Mouse (Mus musculus): ENCODE measurements around the gene Pde4b.

Pde4b gene

DNA sequence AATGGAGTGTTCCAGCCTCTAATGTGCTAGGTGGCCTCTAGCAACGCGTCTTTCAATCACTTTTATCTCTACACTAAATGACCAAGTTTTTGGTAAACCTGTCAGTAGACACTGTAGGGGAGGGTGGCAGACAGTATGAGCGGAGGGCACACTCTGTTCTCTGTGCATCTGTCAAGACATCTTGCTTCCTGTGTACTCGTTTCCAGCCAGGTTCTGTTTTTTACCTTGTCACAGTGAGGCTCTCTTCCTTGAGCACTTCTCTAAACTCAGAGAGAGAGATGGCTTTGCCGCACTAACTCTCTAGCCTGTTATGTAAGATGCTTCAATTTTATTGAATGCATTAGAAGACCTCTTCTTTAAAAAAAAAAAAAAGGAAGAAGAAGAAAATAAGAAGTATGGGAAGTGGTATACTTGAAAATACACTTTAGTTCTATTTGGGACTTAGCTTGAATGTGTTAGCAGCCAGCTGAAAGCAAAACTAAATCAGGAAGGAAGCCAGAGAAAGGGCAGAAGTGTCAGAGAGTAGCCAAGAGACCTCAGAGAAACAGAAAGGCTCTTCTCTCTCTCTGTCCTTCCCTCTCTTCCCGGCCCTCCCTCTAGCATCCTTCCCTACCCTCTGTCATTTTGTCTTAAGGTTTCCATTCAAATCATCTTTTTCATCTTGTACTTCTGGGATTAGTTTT lies 202.8 kb downstream of the Pde4b start:
- no peak for DNase-seq (ENCODE audit: low spot score in 2 of 2)

DNA sequence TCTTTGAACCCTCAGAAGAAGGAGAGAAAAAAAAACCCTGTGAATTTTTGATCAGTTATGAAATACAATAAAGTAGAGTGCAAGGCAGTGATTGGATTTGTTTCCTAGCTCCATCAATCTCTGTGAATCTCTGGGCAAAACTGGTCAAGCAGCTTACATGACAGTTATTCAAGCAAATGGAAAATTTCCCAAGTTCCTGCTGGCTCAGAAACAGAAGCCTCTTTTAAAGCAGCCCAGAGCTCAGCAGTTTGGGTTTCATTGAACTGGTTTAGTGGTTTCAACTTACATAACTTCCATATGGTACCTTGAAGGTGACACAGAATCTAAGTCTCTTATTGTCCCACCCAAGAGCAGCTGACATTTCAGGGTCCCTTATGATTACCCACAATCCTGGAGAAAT lies 210.2 kb downstream of the Pde4b start:
- DNase-seq (ENCODE audit: low spot score in 2 of 2), result no peak

DNA sequence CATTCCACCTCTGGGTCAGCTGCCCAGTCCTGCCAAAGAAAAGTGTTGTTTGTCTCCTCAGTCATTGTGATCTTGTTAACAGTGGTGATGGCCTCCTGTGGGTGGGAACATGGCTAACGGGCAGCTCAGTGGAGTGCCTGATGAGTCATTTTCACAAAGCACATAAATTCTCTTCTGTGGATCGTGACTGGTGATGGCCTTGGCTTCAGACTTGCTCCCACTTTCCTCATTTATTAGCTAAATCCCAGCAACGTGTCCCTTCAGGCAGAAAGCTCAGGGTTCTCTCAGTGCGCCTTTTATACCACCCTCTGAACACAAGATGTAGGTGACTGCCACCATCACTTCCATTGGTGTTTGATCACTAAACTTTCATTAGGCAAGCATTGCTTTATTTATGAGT lies 215.2 kb downstream of the Pde4b start:
- no peak for DNase-seq (ENCODE audit: low spot score in 2 of 2)

DNA sequence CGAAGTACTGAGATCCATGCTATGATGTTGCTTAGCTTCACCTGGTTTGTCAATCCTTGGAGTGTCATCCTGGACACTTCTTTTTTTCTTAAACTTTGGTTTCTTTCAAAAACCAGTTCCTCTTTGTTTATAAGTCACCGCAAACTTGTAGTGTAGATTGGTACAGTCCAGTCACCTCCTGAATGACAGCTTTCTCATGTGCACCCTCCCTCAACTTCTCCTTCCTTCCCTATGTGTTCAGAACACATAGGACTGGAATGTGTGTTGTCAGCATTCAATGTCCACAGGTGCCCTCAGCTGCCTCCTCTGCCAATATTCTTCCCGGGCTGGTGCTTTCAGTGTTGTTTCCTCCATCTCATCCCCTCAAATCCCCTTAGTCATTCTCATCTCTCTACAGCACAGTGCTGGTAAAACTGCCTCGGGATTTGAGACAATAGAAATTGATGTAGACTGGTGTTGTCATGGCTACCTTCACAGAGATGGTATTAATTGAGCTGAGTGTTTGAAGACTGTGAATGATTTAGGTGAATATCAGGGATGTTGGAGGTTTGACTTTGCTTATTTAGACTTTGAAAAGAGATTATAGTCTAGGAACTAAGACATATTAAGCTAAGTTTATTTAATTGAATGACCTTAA lies 220.4 kb downstream of the Pde4b start:
- no peak for DNase-seq (ENCODE audit: low spot score in 2 of 2)

DNA sequence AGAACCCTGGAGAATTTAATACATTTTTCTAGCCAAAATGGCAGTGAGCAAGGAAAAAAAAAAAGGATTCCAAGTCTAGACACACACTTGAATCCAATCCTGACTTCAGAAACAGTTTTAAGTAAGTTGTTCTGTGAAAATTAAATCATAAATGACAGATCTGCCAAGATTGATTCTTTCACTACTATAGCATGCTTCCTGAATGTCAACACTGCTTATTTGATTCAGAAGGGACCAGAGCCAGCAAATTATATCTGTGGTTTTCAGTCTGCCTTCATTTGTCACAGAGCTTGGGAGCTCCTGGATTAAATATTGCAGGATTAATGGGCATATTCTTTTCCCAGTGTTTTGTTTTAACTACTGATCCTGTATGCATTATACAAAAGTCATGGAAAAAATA lies 223.3 kb downstream of the Pde4b start:
- DNase-seq (ENCODE audit: low spot score in 2 of 2), result no peak

DNA sequence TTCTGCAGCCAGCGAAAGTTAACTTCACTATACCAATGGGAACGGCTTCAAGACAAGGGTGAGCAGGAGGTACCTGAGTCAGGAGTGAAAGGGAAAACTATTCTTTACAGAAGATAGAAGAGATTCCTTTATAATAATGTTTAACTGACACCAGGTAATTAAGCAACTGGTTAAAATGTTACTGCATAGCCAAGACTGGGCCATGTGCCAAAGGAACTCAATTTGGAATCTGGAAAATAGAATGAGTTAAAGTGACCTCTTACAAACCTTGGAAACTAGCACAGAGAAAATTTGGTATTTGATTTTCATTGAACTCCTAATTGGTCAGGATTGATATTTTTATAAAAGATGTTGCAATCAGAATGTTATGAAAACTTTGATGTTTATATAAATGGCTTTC lies 228.7 kb downstream of the Pde4b start:
- no peak for DNase-seq (ENCODE audit: low spot score in 2 of 2)

DNA sequence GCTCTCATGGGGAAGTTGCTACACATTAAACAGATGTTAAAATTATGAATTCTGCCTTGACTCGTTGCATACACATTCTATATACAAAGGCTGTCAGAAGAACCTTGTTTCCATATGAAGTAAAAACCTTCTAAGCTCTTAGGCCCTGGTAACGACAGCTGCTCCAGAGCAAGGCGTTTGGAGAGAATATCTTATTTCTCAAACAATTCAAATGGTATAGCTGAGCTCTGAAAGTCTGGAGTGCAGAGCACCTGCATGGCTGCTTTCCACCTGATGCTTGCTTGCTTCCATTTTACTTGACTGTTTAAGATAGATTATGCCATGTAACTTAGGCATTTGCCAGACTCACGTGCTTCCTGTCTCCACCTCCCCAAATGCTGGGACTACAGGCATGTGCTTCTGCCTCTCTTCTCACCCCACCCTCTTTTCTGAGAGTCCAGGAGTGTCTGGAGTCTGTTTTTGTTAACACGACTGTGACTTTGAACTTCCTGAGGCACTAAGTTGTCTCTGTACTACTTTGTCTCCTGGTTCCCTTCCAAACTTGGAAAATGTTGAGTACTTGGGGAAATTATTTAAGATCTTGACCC lies 229.4 kb downstream of the Pde4b start:
- DNase-seq (ENCODE audit: low spot score in 2 of 2), result no peak

DNA sequence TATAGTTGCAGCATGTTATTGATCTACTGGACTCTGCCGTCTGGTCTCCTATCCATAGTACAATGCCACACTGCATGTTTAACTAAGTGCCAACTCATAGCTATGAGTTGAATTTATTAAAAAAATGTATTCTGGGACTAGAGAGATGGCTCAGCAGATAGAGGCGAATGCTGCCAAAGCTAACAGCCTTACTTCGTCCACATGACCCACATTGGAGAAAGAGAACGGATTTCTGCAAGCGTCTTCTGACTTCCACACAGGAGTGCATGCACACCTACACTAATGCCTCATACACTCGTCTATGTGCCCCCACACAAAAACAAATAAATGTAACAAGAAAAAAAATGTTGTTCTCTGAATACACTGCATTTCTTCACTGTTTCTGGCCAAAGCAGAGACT lies 231.3 kb downstream of the Pde4b start:
- DNase-seq (ENCODE audit: low spot score in 2 of 2), result no peak

DNA sequence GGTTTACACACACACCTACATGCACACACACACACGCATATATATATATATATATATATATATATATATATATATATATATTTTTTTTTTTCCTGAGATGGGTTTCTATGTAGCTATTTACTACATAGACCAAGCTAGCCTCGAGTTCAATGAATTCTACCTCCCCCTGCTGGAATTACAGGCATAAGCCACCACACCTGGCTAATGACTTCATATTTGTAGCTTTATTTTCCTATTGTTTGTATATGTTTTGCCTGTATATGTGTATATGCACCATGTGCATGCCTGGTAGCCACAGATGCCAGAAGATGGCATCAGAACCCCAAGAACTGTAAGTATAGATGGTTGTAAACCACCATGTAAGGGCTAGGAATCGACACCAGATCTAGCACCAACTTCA lies 234.0 kb downstream of the Pde4b start:
- DNase-seq (ENCODE audit: low spot score in 2 of 2), result no peak

DNA sequence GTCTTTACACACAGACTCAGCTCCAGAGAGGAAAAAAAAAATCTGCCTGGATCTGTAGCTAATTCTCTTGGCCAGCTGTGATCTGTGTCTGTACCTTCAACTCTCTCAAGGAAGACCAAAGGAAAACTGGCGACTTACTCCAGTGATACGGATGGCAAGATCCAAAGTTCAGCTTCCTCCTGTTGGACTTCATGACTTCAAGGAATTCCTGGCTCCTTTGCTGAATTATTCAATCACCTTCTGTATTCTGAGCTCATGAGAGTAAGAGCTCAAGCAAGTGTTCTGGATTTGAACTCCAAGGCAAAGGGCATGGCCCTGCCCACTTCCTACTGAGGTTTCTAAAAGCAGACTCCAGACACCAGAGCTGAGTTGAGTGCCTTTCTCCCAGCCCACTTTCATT lies 245.0 kb downstream of the Pde4b start:
- no peak for DNase-seq (ENCODE audit: low spot score in 2 of 2)

DNA sequence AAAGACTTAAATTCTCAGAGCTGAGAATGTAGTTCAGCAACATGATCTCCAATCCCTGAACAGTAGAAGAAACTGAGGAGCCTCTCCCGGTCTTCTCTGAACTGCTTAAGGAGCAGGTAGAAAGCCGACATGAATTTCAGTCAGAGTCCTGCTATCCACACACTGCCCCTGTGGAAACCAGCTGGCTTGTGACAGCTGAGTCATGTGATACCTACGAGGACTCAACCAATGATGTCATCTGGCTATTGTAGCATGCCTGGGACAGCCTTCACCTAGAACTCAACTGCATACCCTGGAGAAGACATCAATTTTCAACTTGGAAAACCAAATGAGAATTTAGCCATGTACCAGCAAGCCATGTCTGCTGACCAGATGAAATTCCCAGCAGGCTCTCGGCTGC lies 245.5 kb downstream of the Pde4b start:
- DNase-seq (ENCODE audit: low spot score in 2 of 2), result no peak

DNA sequence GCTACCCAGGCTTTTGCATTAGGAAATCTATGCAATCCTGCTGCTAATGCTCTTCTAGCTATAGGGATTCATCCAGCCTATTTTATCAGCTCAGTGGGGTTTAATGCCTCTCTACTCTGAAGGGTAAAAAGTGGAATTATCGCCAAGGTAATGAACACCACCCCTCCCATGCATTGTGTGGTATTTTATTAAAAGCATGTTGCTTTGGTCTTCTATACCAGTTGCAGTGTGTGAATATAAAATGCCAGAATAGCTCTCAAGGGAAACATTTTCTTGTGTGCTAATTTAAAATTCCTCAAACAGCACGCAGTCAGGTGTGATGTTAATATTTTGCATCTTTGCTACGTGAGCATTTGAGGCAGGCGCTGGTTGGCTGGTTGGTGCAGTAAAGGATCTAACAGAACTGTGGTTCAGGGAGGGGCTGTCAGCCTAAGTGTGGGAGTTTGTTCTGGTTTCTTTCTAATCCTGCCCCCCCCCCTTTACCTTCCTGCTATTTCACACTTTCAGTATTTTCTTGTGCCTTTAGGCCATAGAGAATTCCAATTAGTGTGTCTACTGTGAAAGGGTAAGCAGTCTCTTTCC lies 259.7 kb downstream of the Pde4b start:
- DNase-seq (ENCODE audit: low spot score in 2 of 2), result no peak

DNA sequence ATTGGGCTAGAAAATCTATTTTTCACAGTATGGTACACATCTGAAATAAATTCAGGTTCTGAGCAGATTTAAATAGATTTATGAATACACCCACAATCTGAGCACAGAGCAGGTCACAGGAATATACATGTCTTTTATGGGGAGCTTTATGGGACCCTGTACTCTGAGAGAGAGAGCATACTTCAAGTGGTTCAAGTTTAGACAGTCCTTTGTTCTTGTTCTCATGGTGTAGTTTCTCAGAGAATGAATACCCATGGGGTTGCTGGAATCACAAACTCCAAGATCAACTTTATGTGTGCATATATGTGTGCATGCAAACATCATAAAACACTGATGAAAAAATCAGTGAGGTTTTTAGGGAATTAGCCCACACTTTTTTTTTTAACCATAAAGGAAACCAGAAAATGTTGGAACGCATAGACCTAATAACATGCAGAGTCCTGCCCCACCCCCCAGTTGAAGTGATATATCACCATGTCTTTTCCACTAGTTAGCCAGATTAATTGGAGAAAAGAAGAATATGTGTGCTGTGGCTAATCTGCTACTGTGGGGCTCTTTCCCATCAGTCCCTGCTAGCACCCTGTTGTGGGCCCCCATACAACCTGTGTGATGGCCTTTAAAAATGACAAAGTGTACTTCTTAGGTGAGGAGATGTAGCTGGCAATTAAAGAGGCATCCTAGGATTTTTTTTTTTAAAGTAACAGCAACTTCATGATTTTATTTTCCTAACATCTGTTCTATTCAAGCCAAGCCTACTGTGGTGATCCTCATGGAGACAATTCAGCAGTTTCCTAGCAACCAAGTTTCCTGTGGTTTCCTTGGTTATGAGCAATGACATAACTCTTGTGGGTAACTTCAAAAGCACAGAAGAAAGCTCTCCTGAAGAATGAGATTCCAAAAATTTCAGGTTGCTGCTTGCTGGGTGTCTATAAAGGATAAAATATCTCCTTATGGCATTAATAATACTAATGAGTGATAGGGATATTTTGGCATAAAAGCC lies 264.4 kb downstream of the Pde4b start:
- DNase-seq (ENCODE audit: low spot score in 2 of 2), result no peak

DNA sequence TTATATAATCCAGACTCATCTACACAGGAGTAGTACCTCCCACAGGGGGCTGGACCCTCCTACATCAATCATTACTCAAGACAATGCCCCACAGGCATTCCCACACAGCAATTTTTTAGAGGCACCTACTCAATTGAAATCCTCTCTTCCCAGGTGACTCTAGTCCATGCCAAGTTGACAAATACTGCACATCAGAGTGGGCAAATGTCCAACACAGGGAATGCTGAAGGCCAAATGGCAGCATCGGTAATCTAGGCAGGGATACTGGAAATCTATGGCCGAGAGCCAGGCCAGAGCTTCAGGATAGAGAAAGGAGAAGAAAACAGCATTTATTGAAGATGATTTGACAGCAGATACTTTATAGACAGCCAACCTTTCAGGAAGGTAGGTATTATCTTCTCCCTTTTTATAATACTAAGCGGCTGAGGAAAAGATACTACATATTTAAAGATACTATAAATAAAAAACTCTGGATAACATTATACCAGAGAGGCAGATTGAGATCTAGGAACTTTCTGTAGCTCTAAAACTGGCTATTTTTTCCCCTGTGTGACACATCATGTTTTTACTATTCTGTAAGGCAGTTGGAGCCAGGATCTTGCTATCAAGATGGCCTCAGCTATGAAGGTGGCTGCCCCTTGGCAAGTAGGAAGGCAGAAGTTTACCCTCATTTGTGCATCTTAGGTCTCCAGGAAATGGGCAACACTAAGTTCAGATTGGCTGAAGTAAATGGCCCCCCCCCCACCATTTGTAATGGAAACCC lies 266.5 kb downstream of the Pde4b start:
- DNase-seq (ENCODE audit: low spot score in 2 of 2), result no peak

DNA sequence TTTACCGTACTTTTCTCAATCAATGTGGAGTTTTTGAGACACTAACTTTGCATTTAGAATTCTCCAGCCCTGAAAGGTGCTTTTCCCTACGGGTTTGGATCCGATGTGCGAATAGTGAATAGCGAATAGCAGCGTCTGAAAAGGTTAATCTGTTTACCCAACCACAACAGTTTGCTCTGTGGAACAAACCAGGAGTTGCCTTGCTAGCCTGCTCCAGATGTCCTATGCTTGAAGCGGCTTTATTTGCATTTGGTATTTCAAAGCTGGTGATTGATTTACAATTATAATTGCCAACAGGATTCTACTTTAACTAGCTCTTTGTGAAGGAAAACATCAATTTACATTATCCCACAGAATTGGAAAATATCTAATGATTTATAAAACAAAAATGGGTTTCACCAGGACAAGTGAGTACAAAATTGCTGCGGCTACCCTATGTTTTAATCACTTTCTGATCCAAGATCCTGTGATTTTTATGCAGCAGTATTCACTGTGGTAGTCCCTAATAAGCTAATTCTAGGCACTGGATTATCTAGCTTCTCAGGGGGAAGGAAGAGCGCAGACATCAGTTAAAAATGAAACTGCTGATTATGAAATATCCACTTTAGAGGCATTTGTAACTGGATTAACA lies 280.9 kb downstream of the Pde4b start:
- DNase-seq (ENCODE audit: low spot score in 2 of 2), result no peak

DNA sequence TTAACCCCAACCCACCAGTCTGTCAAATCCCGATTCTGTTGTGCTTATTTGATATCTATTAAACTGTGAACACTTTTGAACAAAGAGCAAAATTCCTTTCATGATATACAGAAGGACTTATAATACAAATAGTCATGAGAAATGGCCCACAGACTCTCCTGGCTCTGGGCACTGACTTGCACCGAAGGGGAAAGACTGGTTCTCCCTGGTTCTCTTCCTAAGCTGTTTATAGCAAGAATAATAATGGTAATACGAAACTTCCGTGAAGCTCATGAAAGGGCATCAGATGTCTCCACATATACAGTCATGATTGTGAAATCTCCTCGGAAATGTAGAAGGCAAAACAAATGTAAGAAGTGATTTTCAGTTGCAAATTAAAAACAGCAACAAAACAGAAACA lies 287.3 kb downstream of the Pde4b start:
- no peak for DNase-seq (ENCODE audit: low spot score in 2 of 2)

DNA sequence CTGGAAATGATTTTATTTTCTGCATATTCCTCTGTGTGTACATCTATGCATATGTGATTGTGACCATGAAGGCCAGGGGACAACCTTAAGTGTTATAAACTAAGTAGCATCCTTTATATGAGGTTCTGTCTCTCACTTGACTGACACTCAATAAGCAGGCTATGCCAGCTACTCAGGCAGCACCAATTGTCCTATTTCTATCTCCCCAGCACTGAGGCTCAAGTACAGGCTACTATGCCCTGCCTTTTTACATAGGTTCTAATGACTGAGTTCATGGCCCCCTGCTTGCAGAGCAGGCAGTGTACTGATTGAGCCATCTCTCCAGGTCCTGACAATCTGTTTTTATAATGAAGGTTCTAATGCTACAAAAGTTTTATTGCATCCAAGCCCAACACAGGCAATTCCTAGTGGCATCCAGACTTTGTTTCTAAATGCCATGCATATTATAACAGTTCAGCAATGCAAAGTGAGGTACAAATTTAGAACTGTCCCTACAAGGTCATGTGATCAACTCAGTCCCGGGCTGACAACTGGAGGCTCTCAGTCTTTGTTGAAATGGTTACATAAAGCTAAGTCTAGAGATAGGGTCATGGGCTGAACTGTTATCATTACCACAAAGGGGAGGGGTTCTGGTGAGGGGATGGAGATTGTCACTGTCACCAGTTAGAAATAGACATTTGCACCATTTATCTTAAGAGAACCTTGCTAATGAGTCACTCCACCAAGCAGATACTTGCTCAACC lies 295.6 kb downstream of the Pde4b start:
- DNase-seq (ENCODE audit: low spot score in 2 of 2), result no peak

DNA sequence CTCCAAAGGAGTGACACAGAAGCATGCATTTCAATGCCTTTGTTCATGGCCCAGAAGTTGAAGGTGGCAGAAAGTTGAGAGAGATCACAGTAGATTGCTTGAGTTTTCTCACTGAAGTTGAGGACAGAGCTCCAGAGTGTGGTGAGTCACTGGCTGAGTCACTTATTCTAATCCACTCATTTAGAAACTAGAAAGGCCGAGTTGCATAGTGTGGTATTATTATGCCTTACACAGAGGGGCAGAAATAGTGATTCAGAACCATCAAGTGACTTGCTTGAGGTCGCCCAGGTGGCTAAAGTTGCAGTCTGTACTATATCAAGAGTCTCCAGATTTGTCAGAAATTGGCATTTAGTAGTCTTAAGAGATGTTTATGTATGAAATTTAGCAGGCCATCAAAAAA lies 306.3 kb downstream of the Pde4b start:
- no peak for DNase-seq (ENCODE audit: low spot score in 2 of 2)

DNA sequence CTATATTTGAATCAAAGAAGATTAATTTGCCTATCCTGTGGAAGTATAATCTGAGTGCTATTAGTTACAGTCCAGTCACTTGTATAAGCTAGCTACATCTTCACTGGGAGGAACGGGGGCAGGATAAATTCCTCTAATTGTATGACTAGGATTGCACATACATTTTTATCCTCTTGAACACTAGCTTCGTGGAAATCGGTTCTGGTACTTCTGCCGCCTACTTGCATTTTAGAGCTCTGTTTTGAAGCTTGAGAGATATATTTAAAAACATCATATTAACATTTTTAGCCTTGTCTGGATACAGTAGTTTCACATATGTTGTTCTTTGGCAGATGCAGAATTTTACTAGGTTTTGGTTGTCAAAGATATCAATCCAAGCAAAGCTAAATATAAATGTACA lies 310.0 kb downstream of the Pde4b start:
- no peak for DNase-seq (ENCODE audit: low spot score in 2 of 2)

DNA sequence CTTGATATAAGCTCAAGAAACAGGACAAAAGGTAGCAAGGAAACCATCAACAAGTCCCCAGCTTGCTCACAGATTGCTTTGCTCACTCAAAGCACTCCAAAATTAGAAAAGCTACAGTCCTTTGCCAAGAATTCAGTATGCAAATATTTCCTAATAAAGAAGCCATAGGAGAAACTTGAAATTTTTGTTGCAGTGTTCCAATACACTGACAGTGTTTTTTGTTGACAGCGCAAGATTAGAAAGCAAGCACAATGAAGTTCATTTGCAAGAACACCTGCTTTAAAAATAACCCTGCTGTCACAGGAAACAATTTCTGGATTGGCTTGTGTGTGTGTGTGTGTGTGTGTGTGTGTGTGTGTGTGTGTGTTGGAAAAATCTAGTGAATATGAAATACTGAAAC lies 311.2 kb downstream of the Pde4b start:
- DNase-seq (ENCODE audit: low spot score in 2 of 2), result no peak
